Mouse (Mus musculus) C2C12 (cell line): Measurements from ENCODE around the gene Ppp1r21.

Experiments used
- CTCF ChIP-seq: IDR thresholded peaks from one replicate; pipeline ENCODE4 v1.5.1; 2011; ENCODE audit not compliant: control insufficient read depth, insufficient read depth, insufficient read length
- MAX ChIP-seq: IDR thresholded peaks from one replicate; pipeline ENCODE4 v1.6.1; 2011; ENCODE audit warnings: mild to moderate bottlenecking, control low read depth
- MYOD1 ChIP-seq: IDR thresholded peaks from one replicate; pipeline ENCODE4 v1.6.1; 2011; ENCODE audit warnings: low read depth; ENCODE audit not compliant: control insufficient read depth, insufficient read length
- USF1 ChIP-seq: IDR thresholded peaks from one replicate; pipeline ENCODE4 v1.6.1; 2011; ENCODE audit warnings: low read depth, mild to moderate bottlenecking, control low read depth, moderate library complexity

- TF ChIP-seq CTCF: no peak
- TF ChIP-seq USF1: no peak
- no peak for TF ChIP-seq MAX
- no peak for TF ChIP-seq MYOD1
Observed at GRCm38 (mm10) chr17:88622711-88623110, 92.8 kb downstream of the Ppp1r21 start.
